Mouse (Mus musculus) lung, adult 2 months (tissue): ENCODE results near the gene Prkaa1.

Experiments
- CTCF ChIP-seq: fragments of 200-500 bp; IDR thresholded peaks from 2 replicates; pipeline ENCODE4 v1.5.1; 2011; ENCODE audit warnings: mild to moderate bottlenecking, low read length, control low read depth; ENCODE audit not compliant: insufficient read depth
- POLR2A ChIP-seq: fragments of 200-500 bp; IDR thresholded peaks from 2 replicates; pipeline ENCODE4 v1.6.1; 2011; ENCODE audit warnings: low read depth, mild to moderate bottlenecking, control low read depth, low read length, borderline replicate concordance; ENCODE audit errors: extremely low read depth

GRCm38 (mm10) chr15:5220491-5220890, 76.8 kb downstream of the Prkaa1 start:
- no peak for TF ChIP-seq CTCF
- no peak for TF ChIP-seq POLR2A
